Mouse (Mus musculus): ENCODE measurements around the gene Snx11.
"Not testable (repeated sequence)": the region's sequence is repeated elsewhere in the genome, so short reads cannot be mapped to it uniquely, and the experiment has no call there.

Gene Snx11

DNA sequence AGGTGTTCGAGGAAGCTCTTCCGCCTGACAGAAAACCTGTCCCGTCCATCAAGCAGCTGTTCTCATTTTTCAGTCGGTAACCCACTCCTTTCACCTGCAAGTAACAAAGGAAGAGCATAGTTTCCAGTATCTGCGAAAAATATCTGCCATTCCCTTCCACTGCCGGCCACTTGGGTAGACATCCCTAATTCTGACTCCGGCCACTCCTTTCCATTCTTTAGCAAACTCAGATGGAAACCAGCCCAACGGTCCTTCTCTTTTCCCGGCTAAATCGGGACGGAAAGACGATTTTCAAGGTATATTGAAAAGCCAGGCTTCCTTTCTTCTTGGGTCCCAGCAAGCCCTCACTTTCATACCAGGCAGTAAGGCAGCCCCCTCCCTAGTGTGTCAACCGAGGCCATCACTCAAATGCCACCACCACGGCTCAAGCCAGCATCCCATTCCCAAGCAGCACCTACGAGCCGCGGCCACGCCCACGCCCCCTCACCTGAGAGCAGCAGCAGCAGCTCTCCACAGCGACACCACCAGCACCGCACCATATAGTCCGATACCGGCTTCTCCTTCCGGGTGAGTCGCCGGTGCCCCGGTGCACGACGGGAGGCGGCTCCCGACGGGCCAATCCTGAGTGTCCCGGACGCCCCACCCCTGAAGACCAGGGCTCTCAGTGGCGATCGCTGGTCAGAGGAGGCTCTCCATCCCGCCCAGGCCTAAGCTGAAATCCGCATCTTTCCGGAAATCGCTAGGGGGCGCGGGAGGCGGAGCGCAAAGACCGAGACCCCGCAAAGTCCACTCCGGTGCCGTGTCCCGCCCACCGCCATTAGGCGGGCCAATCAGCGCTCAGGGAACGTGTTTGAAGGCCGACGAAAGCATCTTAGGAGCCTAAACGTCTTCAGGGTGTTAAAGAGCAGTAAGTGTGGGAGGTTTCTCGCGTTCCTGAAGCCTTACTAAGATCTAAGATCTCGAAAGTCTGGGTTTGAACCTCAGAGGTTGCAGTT, at the start of gene Snx11:
Gene Snx11, minus strand, starts transcription at position 592 of the 995 bp plus-strand sequence.
- DNase-seq (ENCODE audit: low spot score): peak; percentile 97

GRCm38 (mm10) chr11:96826481-96826880, 49.1 kb upstream of the Snx11 start:
- no peak for DNase-seq (ENCODE audit: low spot score)

DNA sequence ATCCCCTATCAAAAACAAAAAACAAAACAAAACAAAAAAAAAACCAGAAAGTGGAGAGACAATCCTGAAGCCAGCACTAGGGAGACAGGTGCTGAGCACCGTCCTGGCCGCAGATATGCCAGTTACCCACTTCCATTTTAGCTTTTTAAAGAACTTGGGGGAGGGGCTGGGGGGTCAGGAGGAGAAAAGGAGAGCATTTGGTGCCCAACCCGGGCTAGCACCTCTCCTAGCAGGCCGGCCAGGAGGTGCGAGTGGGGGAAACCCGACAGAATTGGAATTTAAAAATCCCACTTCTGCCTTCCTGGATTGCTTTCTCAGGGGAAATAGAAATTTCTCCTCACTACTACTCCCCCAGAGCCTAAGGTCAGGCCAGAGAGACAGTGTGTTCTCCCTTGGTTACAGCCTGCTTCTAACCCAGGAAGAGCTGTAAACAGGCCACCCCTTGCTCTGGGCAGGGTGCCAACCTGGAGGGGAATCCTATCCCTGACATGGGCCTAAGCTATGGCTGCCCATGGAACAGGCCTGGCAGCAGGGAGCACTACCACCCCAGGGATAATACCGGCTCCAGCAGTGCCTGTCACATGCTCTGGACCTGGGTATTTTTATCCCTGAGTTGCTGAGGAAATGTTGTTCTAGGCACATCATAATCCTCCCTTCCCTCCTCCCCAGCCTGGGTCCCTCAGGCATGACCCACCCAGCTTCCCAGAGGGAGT, 47.6 kb upstream of the Snx11 start:
- DNase-seq (ENCODE audit: low spot score): no peak

DNA sequence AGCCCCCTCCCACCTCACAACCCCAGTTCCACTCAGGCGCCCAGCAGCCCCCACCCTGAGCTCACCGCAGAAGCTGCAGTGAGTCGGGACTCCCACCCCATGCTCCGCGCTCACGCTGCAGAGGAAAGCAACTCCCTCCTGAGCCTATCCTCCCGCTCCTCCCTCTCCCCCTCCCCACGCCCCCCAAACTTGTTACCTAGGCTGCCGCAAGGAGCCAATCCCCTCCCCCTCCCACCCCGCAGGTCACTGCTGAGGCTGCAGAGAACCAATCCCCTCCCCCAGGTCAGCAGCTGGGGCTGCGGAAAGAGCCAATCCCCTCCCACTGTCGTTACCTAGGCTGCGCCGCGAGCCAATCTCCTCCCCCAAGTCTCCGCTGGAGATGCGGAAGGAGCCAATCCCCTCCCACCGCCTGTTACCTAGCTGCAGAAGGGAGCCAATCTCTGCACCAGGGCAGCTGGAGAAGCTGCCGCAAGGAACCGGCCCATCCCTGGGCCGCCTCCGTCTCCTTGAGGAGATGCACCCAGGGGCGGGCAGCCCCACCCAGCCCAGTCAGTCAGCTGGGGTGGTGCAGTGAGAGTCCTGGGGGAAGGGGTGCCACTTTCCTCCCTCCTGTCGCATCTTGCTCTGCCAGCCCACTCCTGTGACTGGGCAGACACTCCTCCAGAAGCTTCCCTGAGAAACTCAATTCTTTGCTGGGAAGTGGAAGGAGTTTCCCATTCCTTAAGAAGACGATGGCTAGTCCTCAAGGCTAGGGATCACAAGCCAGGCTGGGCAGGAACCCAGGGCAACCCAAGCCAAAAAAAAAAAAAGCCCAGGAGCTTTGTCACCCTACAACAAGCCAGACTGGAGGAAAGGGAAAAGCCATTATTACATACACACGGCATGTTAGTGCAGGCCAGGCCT, 46.8 kb upstream of the Snx11 start:
- DNase-seq (ENCODE audit: low spot score): peak; percentile 69

DNA sequence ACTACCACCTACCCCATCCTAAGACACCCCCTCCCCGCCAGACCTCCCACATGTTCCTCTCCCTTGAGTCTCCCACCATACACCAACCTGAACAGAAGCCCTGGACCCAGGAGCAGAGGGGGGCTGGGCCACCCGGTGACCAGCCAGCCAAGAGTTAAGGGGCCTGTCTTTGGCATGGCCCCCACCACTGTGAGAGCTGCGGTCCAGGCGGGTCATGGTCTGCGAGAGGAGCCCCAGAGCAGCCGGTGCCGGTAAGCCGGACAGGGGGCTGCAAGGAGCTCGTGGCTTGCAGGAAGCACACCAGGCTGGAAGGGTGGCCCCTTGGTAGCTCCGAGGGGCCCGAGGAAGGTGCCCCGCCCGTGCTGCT, 46.1 kb upstream of the Snx11 start:
- DNase-seq (ENCODE audit: low spot score): no peak

GRCm38 (mm10) chr11:96822675-96823470, 45.5 kb upstream of the Snx11 start:
- DNase-seq (ENCODE audit: low spot score): no peak

DNA sequence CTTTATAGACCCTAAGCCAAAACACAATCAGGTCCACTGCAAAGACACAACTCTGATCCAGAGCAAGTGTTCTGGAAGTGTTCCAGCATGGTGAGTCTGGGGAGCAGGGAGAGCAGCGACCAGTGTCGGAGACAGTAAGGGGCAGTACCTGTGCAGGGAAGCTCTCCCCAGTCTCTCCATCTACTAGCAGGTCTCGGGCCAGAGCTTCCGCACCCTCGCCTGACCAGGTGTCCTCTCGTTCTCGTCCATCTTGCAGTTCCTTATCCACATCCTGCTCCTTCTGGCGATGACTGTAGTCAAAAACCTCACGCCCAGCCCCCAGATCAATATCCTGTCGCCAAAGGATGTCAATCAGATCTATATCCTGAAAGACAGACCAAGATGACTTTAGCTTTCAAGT, 44.6 kb upstream of the Snx11 start:
- no peak for DNase-seq (ENCODE audit: low spot score)

GRCm38 (mm10) chr11:96818128-96818710, 40.9 kb upstream of the Snx11 start:
- no peak for DNase-seq (ENCODE audit: low spot score)

DNA sequence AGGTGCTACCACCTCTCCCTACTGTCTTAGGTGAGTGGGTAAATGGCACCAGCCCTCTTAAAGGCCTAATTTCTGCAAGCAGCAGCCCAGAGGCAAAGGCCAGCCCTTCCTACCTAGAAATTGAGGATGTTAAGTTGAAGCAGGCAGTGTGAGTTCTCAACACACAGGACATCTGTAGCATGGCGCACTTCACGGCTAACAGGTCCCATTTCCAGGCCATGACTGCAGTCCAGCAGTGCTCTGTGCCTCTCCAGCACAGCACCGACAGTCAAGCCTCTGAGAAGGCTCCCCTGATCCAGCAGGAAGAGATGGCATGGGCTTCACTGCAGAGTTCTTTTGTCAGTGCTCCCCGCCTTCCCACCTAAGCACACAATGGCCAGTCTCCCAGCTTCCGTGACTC, 39.6 kb upstream of the Snx11 start:
- no peak for DNase-seq (ENCODE audit: low spot score)

DNA sequence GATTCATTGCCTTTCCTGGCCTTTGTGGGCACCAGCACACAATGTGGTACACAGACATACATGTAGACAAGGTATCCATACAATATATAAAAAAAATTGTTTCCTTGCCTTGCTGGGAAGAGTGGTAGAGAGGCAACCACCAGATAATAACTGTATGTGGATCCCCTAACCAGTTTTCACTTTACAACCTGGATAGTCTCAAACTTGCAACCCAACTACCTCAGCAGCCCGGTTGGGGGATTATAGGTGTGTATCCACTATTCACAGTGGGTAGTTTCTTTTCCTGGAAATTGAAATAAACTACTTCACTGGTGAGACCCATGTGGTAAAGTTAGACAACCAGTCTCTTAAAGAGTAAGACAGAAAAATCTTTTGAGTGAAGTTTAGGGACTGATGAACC, 39.1 kb upstream of the Snx11 start:
- no peak for DNase-seq (ENCODE audit: low spot score)

- no peak for DNase-seq (ENCODE audit: low spot score)
Observed at GRCm38 (mm10) chr11:96815895-96816294, 38.5 kb upstream of the Snx11 start.

- DNase-seq (ENCODE audit: low spot score): no peak
Observed at GRCm38 (mm10) chr11:96814443-96814842, 37.1 kb upstream of the Snx11 start.

- DNase-seq (ENCODE audit: low spot score): no peak
Observed at GRCm38 (mm10) chr11:96813920-96814319, 36.6 kb upstream of the Snx11 start.

GRCm38 (mm10) chr11:96813455-96813854, 36.1 kb upstream of the Snx11 start:
- no peak for DNase-seq (ENCODE audit: low spot score)

DNA sequence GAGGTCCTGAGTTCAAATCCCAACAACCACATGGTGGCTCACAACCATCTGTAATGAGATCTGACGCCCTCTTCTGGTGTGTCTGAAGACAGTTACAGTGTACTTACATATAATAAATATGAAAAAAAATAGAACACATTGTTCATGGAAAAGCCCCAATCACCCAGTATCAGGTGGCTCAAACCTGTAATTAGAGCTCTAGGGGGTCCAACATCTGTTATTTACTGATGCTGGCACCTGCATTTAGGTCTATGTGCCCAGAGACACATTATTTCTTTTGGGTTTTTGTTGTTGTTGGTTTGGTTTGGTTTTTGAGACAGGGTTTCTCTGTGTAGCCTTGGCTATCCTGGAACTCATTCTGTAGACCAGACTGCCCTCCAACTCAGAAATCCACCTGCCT, 33.8 kb upstream of the Snx11 start:
- DNase-seq (ENCODE audit: low spot score): not testable (repeated sequence)

GRCm38 (mm10) chr11:96809562-96810235, 32.3 kb upstream of the Snx11 start:
- DNase-seq (ENCODE audit: low spot score): no peak

GRCm38 (mm10) chr11:96808066-96808465, 30.7 kb upstream of the Snx11 start:
- no peak for DNase-seq (ENCODE audit: low spot score)

DNA sequence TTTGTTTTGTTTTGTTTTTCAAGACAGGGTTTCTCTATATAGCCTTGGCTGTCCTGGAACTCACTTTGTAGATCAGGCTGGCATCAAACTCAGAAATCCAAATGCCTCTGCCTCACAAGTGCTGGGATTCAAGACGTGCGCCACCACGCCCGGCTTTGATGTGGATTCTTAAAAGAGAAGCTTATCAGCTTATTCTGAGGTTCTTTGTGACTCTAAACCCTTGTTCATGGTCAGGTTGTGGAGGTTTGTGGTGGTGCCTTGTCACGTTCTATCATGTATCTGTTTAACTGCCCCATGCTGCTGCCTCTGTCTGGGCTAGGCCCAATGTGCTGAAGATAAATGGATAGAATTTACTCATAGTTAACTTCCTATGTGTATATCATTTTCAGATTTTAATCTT, 28.2 kb upstream of the Snx11 start:
- no peak for DNase-seq (ENCODE audit: low spot score)

- DNase-seq (ENCODE audit: low spot score): no peak
Observed at GRCm38 (mm10) chr11:96799511-96799910, 22.2 kb upstream of the Snx11 start.

GRCm38 (mm10) chr11:96796586-96796985, 19.2 kb upstream of the Snx11 start:
- no peak for DNase-seq (ENCODE audit: low spot score)
